Mouse (Mus musculus) spleen, adult 10 weeks (tissue): ENCODE measurements around the gene Olfr494. TPM values are rescaled to one million over a fixed set of nuclear protein-coding genes. Genes with fewer than 3 reads are reported as not detected.

ENCODE experiments used
- polyA plus RNA-seq: library from polyadenylated mRNA; stranded (reverse); fragments of 350-450 nt; fragmentation: Illumina TruSeq; extraction: RNeasy Lipid Tissue Mini Kit (QIAGEN cat#74804); gene quantifications from one replicate; pipeline ENCODE4 v1.2.3, GENCODE M21; 2015; ENCODE audit warnings: low replicate concordance; ENCODE audit not compliant: insufficient read depth

Gene Olfr494
- polyA plus RNA-seq, result not detected

GRCm38 (mm10) chr7:108365035-108365434 is at the start of gene Olfr494:
Olfr494 (plus strand) TSS chr7:108365335.

GRCm38 (mm10) chr7:108323574-108323973 is 41.6 kb upstream of the Olfr494 start, which contains the start of gene Olfr492:
Olfr492 (minus strand) TSS chr7:108323674.

GRCm38 (mm10) chr7:108346879-108347278 is 18.3 kb upstream of the Olfr494 start, which contains the start of gene Olfr493:
Olfr493 (minus strand) TSS chr7:108346979.

GRCm38 (mm10) chr7:108392867-108393266 is 27.7 kb downstream of the Olfr494 start, which contains the start of gene Olfr495:
Olfr495 (plus strand) TSS chr7:108393167.

Other genes with a start within 250 kb of the Olfr494 start
- gene Olfr484, start 237.9 kb upstream of the Olfr494 start, polyA plus RNA-seq, result not detected
- not detected for gene Olfr485, start 205.5 kb upstream of the Olfr494 start, polyA plus RNA-seq
- not detected for gene Olfr486, start 192.6 kb upstream of the Olfr494 start, polyA plus RNA-seq
- not detected for gene Olfr487, start 150.7 kb upstream of the Olfr494 start, polyA plus RNA-seq
- not detected for gene Olfr488, start 107.0 kb upstream of the Olfr494 start, polyA plus RNA-seq
- not detected for gene Olfr490, start 76.4 kb upstream of the Olfr494 start, polyA plus RNA-seq
- gene Olfr491, start 51.9 kb upstream of the Olfr494 start, polyA plus RNA-seq, result not detected
- gene Olfr492, start 41.7 kb upstream of the Olfr494 start, polyA plus RNA-seq, result not detected
- not detected for gene Olfr493, start 18.4 kb upstream of the Olfr494 start, polyA plus RNA-seq
- not detected for gene Olfr495, start 27.8 kb downstream of the Olfr494 start, polyA plus RNA-seq
- gene Olfr497, start 55.1 kb downstream of the Olfr494 start, polyA plus RNA-seq, result not detected
- not detected for gene Olfr498, start 100.0 kb downstream of the Olfr494 start, polyA plus RNA-seq
- gene Olfr502, start 159.7 kb downstream of the Olfr494 start, polyA plus RNA-seq, result not detected
- gene Olfr503, start 179.2 kb downstream of the Olfr494 start, polyA plus RNA-seq, result not detected
- not detected for gene Olfr504, start 200.5 kb downstream of the Olfr494 start, polyA plus RNA-seq
- gene Olfr506, start 245.5 kb downstream of the Olfr494 start, polyA plus RNA-seq, result not detected